Comparison of ENCODE assay signal across 15 mouse cellular contexts in genomic region chr17:68492231-68492630, GRCm38 (mm10).
DNase-seq lines count a peak whose midpoint lies in the region; TF ChIP-seq lines count a peak whose summit lies in the region.
"Had no signal": no experiment of that assay in that cellular context is flagged by ENCODE, and none has a peak within 500 bp of the region (broad histone marks: within the 10 kb centered on the region; RNA-seq: fewer than 3 reads in every experiment).

No protein-coding gene starts in this region.

- no peak overlapping the region for H3K27ac ChIP-seq in gastrocnemius, adult 2 months
- H3K27ac ChIP-seq: embryonic facial prominence, embryonic 15.5 days; left cerebral cortex, adult 2 months; limb, embryonic 15.5 days; macrophage; midbrain, embryonic 12.5 days had no signal

- no peak overlapping the region for H3K4me3 ChIP-seq in gastrocnemius, adult 2 months
- H3K4me3 ChIP-seq: embryonic facial prominence, embryonic 15.5 days; left cerebral cortex, adult 2 months; limb, embryonic 15.5 days; midbrain, embryonic 12.5 days; myocyte had no signal

- peak; percentile 45 for DNase-seq in gastrocnemius, adult 2 months
- DNase-seq in gastrocnemius, postnatal 10 days = no peak
- DNase-seq in right cerebral cortex, adult 2 months (ENCODE audit: low spot score in 2 of 2) = peak; percentile 33 to 37
- DNase-seq in right cerebral cortex, postnatal 14 days = no peak
- DNase-seq in heart, postnatal 10 days = peak; percentile 42 to 59
- DNase-seq in retina, embryonic 14.5 days (ENCODE audit: low spot score) = no peak
- DNase-seq in lung, adult 18-20 months = no peak
- DNase-seq: adrenal gland, adult 8-10 months; lung, embryonic 14.5 days had no signal

- intact Hi-C loops in gastrocnemius, adult 2 months (cut with DNase I) = no loop called here
- intact Hi-C loops in heart, postnatal 10 days (cut with DNase I) = no loop called here

- no peak for TF ChIP-seq CTCF in gastrocnemius, adult 2 months (IDR thresholded peaks at IDR 0.05)

Comparison
In these comparisons a context has a peak if more than half of its experiments do, and no peak if none do; other contexts are left out.
1. DNase-seq: peak in gastrocnemius, adult 2 months (single experiment), right cerebral cortex, adult 2 months (2 of 2) and heart, postnatal 10 days (2 of 2); none in gastrocnemius, postnatal 10 days (single experiment), right cerebral cortex, postnatal 14 days (single experiment), retina, embryonic 14.5 days (single experiment) and lung, adult 18-20 months (0 of 2).